Mouse (Mus musculus) megakaryocyte, embryonic 14.5 days (primary cell): ENCODE data around the gene Gm21874. TPM values are rescaled to one million over a fixed set of nuclear protein-coding genes. Genes with fewer than 3 reads are reported as not detected.
"Not testable (repeated sequence)": the region's sequence is repeated elsewhere in the genome, so short reads cannot be mapped to it uniquely, and the experiment has no call there.

ENCODE experiments used
- H3K27me3 ChIP-seq: replicated peaks from 2 replicates; pipeline ENCODE3; 2012; ENCODE audit warnings: inconsistent platforms
- H3K36me3 ChIP-seq: replicated peaks from 2 replicates; pipeline ENCODE3; 2012; ENCODE audit warnings: low read length, inconsistent platforms, mixed read lengths
- H3K4me1 ChIP-seq: 2 replicates; pipeline ENCODE4 v1.6.1; 2012; ENCODE audit warnings: inconsistent platforms
- H3K4me3 ChIP-seq: replicated peaks from 2 replicates; pipeline ENCODE3; 2012; ENCODE audit warnings: moderate library complexity, mild to moderate bottlenecking, inconsistent platforms
- H3K9me3 ChIP-seq: 2 replicates; pipeline ENCODE4 v1.6.1; 2012; ENCODE audit warnings: inconsistent platforms
- polyA plus RNA-seq: library from polyadenylated mRNA; stranded (reverse); fragments of >175 nt; gene quantifications from 2 replicates; pipeline ENCODE4 v1.2.3, GENCODE M21; 2012; ENCODE audit warnings: low replicate concordance; ENCODE audit not compliant: insufficient read depth

The Gm21874 gene
- polyA plus RNA-seq = not detected in 2 replicates

DNA sequence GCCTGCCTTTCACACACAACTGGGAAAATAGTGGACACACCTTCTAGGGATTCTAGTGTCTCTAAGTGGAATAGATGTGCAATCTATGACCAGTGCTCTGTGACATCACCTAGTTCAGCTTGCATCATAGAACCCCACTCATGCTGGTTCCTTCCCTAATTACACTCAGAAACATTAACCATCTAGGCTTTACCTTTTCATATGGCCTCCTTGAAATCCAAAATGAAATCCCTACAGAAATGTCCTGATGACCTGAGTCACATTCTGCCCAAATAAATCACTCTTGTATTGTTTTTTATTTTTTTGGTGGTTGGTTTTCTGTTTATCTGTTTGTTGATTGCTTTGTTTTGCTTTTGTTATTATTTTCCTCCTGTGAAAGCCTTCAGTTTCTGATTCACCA, at the start of gene Gm21874:
Gm21874 (minus strand) TSS at position 101 of the 400 bp plus-strand sequence.
- not testable (repeated sequence) for H3K36me3 ChIP-seq, H3K27me3 ChIP-seq, H3K4me1 ChIP-seq, H3K9me3 ChIP-seq, H3K4me3 ChIP-seq

Other genes starting within 250 kb of the Gm21874 start
- not detected in 2 replicates for gene Gm21721, start 214.0 kb downstream of the Gm21874 start, polyA plus RNA-seq
- gene Gm21812, start 69.0 kb downstream of the Gm21874 start, polyA plus RNA-seq = not detected in 2 replicates